Mouse (Mus musculus) hindlimb bud, embryonic 11.5 days (tissue): Measurements from ENCODE around the gene Nrarp.

ENCODE experiments used
- DNase-seq: peaks from one replicate; pipeline ENCODE4 v3.0.0-alpha.2; 2012; ENCODE audit warnings: low read depth, low spot score; ENCODE audit errors: extremely low spot score

Nrarp gene

GRCm38 (mm10) chr2:25195211-25196156 lies 14.9 kb downstream of the Nrarp start:
- DNase-seq, result no peak

GRCm38 (mm10) chr2:25196172-25196954 lies 15.8 kb downstream of the Nrarp start, which contains the start of gene Tor4a:
Gene Tor4a (minus strand): TSS chr2:25196886.
- no peak for DNase-seq

GRCm38 (mm10) chr2:25197191-25197590 lies 16.6 kb downstream of the Nrarp start:
- no peak for DNase-seq

- no peak for DNase-seq
These were observed 17.4 kb downstream of the Nrarp start for GRCm38 (mm10) chr2:25197946-25198345.

GRCm38 (mm10) chr2:25200631-25201030 lies 20.1 kb downstream of the Nrarp start:
- DNase-seq, result no peak

- no peak for DNase-seq
These were observed 23.2 kb downstream of the Nrarp start for GRCm38 (mm10) chr2:25203631-25204214.

- no peak for DNase-seq
These were observed 27.0 kb downstream of the Nrarp start for GRCm38 (mm10) chr2:25207593-25207992.

GRCm38 (mm10) chr2:25210686-25211085 lies 30.1 kb downstream of the Nrarp start:
- DNase-seq, result no peak

- DNase-seq, result no peak
These were observed 30.6 kb downstream of the Nrarp start, which contains the start of gene Nelfb for GRCm38 (mm10) chr2:25211121-25211670. Gene Nelfb (minus strand): TSS chr2:25211489.

GRCm38 (mm10) chr2:25213266-25213865 lies 32.8 kb downstream of the Nrarp start:
- DNase-seq, result no peak

GRCm38 (mm10) chr2:25214444-25214843 lies 33.9 kb downstream of the Nrarp start, which contains the start of gene Stpg3:
Gene Stpg3 (minus strand): TSS chr2:25214637.
- no peak for DNase-seq

- no peak for DNase-seq
These were observed 37.1 kb downstream of the Nrarp start for GRCm38 (mm10) chr2:25217666-25218065.

GRCm38 (mm10) chr2:25218445-25218844 lies 37.9 kb downstream of the Nrarp start, which contains the start of gene Fam166a:
Gene Fam166a (plus strand): TSS chr2:25218745.
- no peak for DNase-seq

- DNase-seq, result no peak
These were observed 40.8 kb downstream of the Nrarp start for GRCm38 (mm10) chr2:25221331-25221772.

GRCm38 (mm10) chr2:25223681-25224491 lies 43.3 kb downstream of the Nrarp start:
- no peak for DNase-seq

- no peak for DNase-seq
These were observed 43.9 kb downstream of the Nrarp start, which contains the start of gene Tubb4b for GRCm38 (mm10) chr2:25224492-25224765. Gene Tubb4b (minus strand): TSS chr2:25224702.

GRCm38 (mm10) chr2:25224766-25225752 lies 44.5 kb downstream of the Nrarp start:
- peak; percentile 98 for DNase-seq

- no peak for DNase-seq
These were observed 45.3 kb downstream of the Nrarp start for GRCm38 (mm10) chr2:25225811-25226379.
